Mouse (Mus musculus): ENCODE data around the gene Cog1. TPM values are rescaled to one million over a fixed set of nuclear protein-coding genes. Genes with fewer than 3 reads are reported as not detected.
A peak's percentile ranks its signal among the peaks of the same experiment; 100 is the strongest.
"Not testable (repeated sequence)": the region's sequence is repeated elsewhere in the genome, so short reads cannot be mapped to it uniquely, and the experiment has no call there.

Gene Cog1
- polyA plus RNA-seq, 1 experiment from 2014 or later, result 30.1 TPM

DNA sequence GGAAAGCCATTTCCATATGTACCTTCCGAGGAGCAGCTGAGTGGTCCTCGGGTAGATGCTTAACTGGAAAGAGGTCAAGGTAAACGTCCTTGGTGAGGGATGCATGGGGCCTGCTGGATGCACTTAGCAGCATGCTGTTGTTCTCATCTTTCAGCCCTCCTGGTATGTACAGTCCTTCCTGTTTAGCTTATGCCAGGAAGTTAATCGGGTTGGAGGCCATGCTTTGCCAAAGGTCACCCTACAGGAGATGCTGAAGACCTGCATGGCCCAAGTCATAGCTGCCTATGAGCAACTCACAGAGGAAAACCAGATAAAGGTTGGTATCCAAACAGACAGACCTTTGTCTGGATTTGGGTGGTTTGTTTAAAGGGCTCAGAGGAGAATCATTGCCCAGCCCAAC lies 8.3 kb downstream of the Cog1 start:
- no peaks in the 10 kb centered on the region for H3K27me3 ChIP-seq (ENCODE audit: control insufficient read depth, insufficient read depth, low read length)
- DNase-seq (ENCODE audit: low spot score, missing footprints), result no peak
- H3K4me2 ChIP-seq, result no peak overlapping the region
- ATAC-seq (ENCODE audit: low FRiP score), result no peak
- H3K4me3 ChIP-seq (ENCODE audit: low read depth, low read length), result no peak overlapping the region
- 75% methylated on average over 4 of the region's 4 CpGs for WGBS
- H3K9me3 ChIP-seq (ENCODE audit: control insufficient read depth, low read length), result no peaks in the 10 kb centered on the region
- H3K4me1 ChIP-seq (ENCODE audit: control insufficient read depth, insufficient read depth, low read length), result no peaks in the 10 kb centered on the region
- H3K9ac ChIP-seq (ENCODE audit: low read length), result no peak overlapping the region
- H3K27ac ChIP-seq (ENCODE audit: low read depth, low read length), result no peak overlapping the region
- peaks cover 50% of the 10 kb centered on the region for H3K36me3 ChIP-seq (ENCODE audit: control insufficient read depth, insufficient read depth, low read length)

DNA sequence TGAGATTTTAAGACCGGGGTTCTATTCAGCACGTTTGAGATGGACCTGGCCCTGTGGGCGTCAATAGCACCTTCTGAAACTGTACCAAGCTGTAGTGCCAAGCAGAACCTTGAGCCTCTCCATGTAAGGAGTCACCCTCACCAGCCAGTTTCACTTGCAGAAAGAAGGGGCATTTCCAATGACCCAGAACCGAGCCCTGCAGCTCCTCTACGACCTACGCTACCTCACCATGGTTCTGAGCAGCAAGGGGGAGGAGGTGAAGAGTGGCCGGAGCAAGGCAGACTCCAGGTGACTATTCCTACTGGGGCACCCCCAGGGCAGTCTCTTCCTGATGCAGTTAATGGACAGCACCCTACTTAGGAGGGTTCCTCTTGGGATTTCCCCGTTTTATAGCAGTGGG lies 9.3 kb downstream of the Cog1 start:
- H3K9ac ChIP-seq (ENCODE audit: low read length), result no peak overlapping the region
- H3K36me3 ChIP-seq (ENCODE audit: control insufficient read depth, insufficient read depth, low read length), result peaks cover 49% of the 10 kb centered on the region
- H3K9me3 ChIP-seq (ENCODE audit: control insufficient read depth, low read length), result no peaks in the 10 kb centered on the region
- no peaks in the 10 kb centered on the region for H3K27me3 ChIP-seq (ENCODE audit: control insufficient read depth, insufficient read depth, low read length)
- H3K27ac ChIP-seq (ENCODE audit: low read depth, low read length), result no peak overlapping the region
- no peak overlapping the region for H3K4me2 ChIP-seq
- 86% methylated on average over 8 of the region's 8 CpGs for WGBS
- no peak overlapping the region for H3K4me3 ChIP-seq (ENCODE audit: low read depth, low read length)
- no peaks in the 10 kb centered on the region for H3K4me1 ChIP-seq (ENCODE audit: control insufficient read depth, insufficient read depth, low read length)
- DNase-seq (ENCODE audit: low spot score, missing footprints), result no peak
- ATAC-seq (ENCODE audit: low FRiP score), result no peak

DNA sequence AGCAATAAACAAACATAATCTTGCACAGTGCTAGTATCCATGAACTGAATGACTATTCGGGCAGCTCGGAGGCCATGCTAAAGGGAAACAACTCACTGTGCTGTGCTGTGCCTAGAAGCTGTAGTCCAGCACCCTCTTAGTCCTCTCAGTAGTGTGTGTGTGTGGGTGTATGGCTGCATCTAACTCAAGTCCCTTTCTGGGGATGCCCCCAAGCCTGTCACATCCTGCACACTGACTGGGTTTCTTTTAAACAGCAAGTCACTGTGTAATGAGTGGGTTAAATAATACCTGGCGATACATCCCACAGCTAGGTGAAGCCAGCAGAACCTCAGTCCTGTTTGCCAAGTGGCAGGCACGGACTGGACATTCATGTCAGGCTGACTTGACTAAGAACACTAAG lies 9.8 kb downstream of the Cog1 start:
- 87% methylated on average over 4 of the region's 4 CpGs for WGBS
- no peak for ATAC-seq (ENCODE audit: low FRiP score)

DNA sequence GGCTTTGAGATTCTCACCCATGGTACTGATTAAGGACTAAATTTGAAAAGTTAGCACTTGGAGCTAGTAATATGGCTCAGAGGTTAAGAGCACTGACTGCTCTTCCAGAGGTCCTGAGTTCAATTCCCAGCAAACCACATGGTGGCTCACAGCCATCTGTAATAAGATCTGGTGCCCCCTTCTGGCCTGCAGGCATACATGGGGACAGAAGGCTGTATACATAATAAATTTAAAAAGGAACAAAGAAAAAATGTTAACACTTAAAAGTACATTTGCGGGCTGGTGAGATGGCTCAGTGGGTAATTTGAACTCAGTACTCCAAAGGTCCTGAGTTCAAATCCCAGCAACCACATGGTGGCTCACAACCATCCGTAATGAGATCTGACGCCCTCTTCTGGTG lies 11.2 kb downstream of the Cog1 start:
- DNase-seq (ENCODE audit: low spot score, missing footprints), result not testable (repeated sequence)
- WGBS, result over 99% methylated on average over 3 of the region's 3 CpGs
- peaks cover 43% of the 10 kb centered on the region for H3K36me3 ChIP-seq (ENCODE audit: control insufficient read depth, insufficient read depth, low read length)

More for the DNA sequence above, 9.8 kb downstream of the Cog1 start:
- Histone ChIP-seq H3K9me3 (ENCODE audit: control insufficient read depth, low read length) (no peaks in the 10 kb centered on the region), H3K4me2 (no peak overlapping the region), H3K27me3 (ENCODE audit: control insufficient read depth, insufficient read depth, low read length) (no peaks in the 10 kb centered on the region), H3K9ac (ENCODE audit: low read length) (no peak overlapping the region), H3K4me1 (ENCODE audit: control insufficient read depth, insufficient read depth, low read length) (no peaks in the 10 kb centered on the region), H3K36me3 (ENCODE audit: control insufficient read depth, insufficient read depth, low read length) (peaks cover 48% of the 10 kb centered on the region), H3K4me3 (ENCODE audit: low read depth, low read length) (no peak overlapping the region), H3K27ac (ENCODE audit: low read depth, low read length) (no peak overlapping the region)
- no peak for DNase-seq (ENCODE audit: low spot score, missing footprints)

DNA sequence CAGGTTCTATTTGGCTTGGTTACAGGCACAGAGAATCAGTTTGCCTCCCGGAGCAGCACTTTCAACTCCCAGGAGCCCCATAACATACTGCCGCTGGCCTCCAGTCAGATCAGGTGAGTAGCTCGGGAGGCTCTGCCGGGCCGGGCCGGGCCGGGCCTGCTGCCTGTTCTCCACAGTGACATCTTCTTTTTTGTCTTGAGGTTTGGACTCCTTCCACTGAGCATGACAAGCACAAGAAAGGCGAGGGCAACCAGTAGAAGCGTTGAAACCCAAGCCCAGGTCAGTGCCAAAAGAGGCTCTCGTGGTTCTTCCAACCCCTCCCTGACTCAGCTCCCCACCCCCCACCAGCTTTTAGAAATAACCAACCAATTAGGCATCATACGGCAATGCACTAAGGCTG lies 12.0 kb downstream of the Cog1 start:
- Histone ChIP-seq H3K4me1 (ENCODE audit: control insufficient read depth, insufficient read depth, low read length) (no peaks in the 10 kb centered on the region), H3K4me2 (no peak overlapping the region), H3K36me3 (ENCODE audit: control insufficient read depth, insufficient read depth, low read length) (peaks cover 36% of the 10 kb centered on the region), H3K9ac (ENCODE audit: low read length) (no peak overlapping the region), H3K9me3 (ENCODE audit: control insufficient read depth, low read length) (no peaks in the 10 kb centered on the region), H3K27me3 (ENCODE audit: control insufficient read depth, insufficient read depth, low read length) (no peaks in the 10 kb centered on the region), H3K4me3 (ENCODE audit: low read depth, low read length) (no peak overlapping the region), H3K27ac (ENCODE audit: low read depth, low read length) (no peak overlapping the region)
- 97% methylated on average over 11 of the region's 11 CpGs for WGBS
- DNase-seq (ENCODE audit: low spot score, missing footprints) (no peak), ATAC-seq (ENCODE audit: low FRiP score) (no peak)

More for the DNA sequence above, 11.2 kb downstream of the Cog1 start:
- not testable (repeated sequence) for H3K4me2 ChIP-seq; H3K27ac ChIP-seq (ENCODE audit: low read depth, low read length); H3K4me1 ChIP-seq (ENCODE audit: control insufficient read depth, insufficient read depth, low read length); H3K27me3 ChIP-seq (ENCODE audit: control insufficient read depth, insufficient read depth, low read length); ATAC-seq (ENCODE audit: low FRiP score); H3K4me3 ChIP-seq (ENCODE audit: low read depth, low read length); H3K9me3 ChIP-seq (ENCODE audit: control insufficient read depth, low read length); H3K9ac ChIP-seq (ENCODE audit: low read length)

DNA sequence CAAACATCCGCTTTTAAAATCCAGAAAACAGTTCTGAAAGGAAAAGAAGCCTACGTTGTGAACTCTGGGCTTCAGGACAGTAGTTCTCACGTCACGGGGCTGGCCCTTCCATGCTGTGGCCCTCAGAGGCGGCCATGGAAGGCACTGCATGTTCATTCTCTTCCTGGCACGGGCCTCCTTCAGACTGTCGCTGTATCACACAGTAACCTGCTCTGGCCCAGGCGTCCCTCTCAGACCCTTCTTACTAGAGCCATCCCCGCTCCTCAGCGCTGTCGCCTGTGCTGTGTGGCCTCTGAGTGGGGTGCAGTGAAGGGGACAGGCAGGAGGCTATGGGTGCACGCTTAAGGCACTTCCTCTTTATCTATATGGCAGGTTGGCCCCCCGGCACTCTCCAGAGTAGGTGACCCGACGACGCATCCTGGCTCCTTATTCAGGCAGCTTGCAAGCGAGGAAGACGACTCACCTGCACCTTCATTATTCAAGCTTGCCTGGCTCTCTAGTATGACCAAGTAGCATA lies 12.9 kb downstream of the Cog1 start:
- ATAC-seq (ENCODE audit: low FRiP score), result no peak
- H3K36me3 ChIP-seq (ENCODE audit: control insufficient read depth, insufficient read depth, low read length), result peaks cover 30% of the 10 kb centered on the region
- no peak overlapping the region for H3K9ac ChIP-seq (ENCODE audit: low read length)
- H3K27me3 ChIP-seq (ENCODE audit: control insufficient read depth, insufficient read depth, low read length), result no peaks in the 10 kb centered on the region
- no peak overlapping the region for H3K4me3 ChIP-seq (ENCODE audit: low read depth, low read length)
- no peak overlapping the region for H3K4me2 ChIP-seq
- no peaks in the 10 kb centered on the region for H3K9me3 ChIP-seq (ENCODE audit: control insufficient read depth, low read length)
- no peak overlapping the region for H3K27ac ChIP-seq (ENCODE audit: low read depth, low read length)
- H3K4me1 ChIP-seq (ENCODE audit: control insufficient read depth, insufficient read depth, low read length), result no peaks in the 10 kb centered on the region
- DNase-seq (ENCODE audit: low spot score, missing footprints), result no peak
- 94% methylated on average over 18 of the region's 18 CpGs for WGBS

DNA sequence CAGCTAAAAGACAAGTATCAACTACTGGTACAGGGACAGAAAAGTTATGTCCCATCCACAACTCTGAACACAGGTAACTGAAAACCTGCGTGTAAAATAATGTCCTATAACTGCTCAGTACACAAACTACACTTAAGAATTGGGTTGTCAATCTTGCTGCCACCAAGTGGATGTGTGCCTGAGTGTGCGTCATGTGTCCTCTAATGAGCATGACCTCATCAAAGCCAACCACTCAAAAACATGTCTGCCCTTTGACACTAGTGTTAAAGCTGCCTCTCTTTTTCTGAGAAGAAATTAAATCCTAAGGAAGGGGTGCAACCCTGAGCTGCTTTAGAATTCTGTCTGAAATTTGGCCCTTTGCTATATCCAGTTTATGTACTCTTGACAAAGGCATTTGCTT lies 15.3 kb downstream of the Cog1 start:
- H3K4me1 ChIP-seq (ENCODE audit: control insufficient read depth, insufficient read depth, low read length), result 0 out of 2 replicates have a peak, but pooled peaks cover 2% of the 10 kb centered on the region
- no peak overlapping the region for H3K27ac ChIP-seq (ENCODE audit: low read depth, low read length)
- no peak overlapping the region for H3K4me2 ChIP-seq
- no peak overlapping the region for H3K9ac ChIP-seq (ENCODE audit: low read length)
- H3K27me3 ChIP-seq (ENCODE audit: control insufficient read depth, insufficient read depth, low read length), result no peaks in the 10 kb centered on the region
- DNase-seq (ENCODE audit: low spot score, missing footprints) (peak; percentile 82), ATAC-seq (ENCODE audit: low FRiP score) (no peak)
- H3K36me3 ChIP-seq (ENCODE audit: control insufficient read depth, insufficient read depth, low read length), result peaks cover 16% of the 10 kb centered on the region
- no peak overlapping the region for H3K4me3 ChIP-seq (ENCODE audit: low read depth, low read length)
- 72% methylated on average over 2 of the region's 2 CpGs for WGBS
- H3K9me3 ChIP-seq (ENCODE audit: control insufficient read depth, low read length), result no peaks in the 10 kb centered on the region

DNA sequence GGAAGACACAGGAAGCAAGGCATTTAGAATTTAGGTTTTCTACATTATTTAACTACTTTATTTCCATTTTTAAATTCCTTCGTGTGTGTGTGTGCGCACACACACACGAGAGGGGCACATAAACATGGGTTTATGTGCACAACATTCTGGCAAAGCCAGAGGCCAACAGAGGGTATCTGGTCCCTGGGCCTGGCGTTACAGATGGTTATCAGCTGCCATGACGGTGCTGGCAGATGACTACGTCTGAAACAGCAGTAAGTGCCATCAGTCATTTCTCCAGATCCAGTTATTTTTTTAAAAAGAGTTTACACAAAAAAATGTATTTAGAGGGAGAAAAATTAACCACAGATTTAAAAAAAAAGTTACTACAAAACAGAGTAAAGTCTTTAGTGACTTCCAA lies 17.2 kb downstream of the Cog1 start:
- DNase-seq (ENCODE audit: low spot score, missing footprints), result no peak
- no peak for ATAC-seq (ENCODE audit: low FRiP score)

DNA sequence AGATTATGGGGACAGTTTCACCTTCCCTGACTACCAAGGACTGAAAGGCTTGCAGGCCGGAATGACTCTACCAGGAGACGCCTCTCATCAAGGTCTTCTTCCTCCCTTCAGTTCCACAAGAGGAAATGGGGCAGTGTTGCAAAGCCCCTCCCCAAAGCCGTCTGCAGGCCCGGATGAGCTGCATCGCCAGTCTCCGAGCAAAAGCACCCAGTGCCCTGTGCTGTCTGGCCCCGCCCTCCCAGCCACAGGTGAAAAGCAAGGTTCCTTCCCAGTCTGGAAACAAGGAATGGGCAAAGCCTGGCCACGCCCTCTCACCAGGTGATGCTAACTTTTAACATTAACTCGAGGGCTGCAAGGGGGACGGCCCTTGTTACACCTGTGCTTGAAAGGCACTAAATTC lies 17.7 kb downstream of the Cog1 start:
- H3K9ac ChIP-seq (ENCODE audit: low read length), result no peak overlapping the region
- 70% methylated on average over 10 of the region's 10 CpGs for WGBS
- H3K4me3 ChIP-seq (ENCODE audit: low read depth, low read length), result no peak overlapping the region
- ATAC-seq (ENCODE audit: low FRiP score), result no peak
- H3K9me3 ChIP-seq (ENCODE audit: control insufficient read depth, low read length), result no peaks in the 10 kb centered on the region
- H3K4me1 ChIP-seq (ENCODE audit: control insufficient read depth, insufficient read depth, low read length), result 0 out of 2 replicates have a peak, but pooled peaks cover 2% of the 10 kb centered on the region
- DNase-seq (ENCODE audit: low spot score, missing footprints), result no peak
- H3K27me3 ChIP-seq (ENCODE audit: control insufficient read depth, insufficient read depth, low read length), result no peaks in the 10 kb centered on the region
- H3K27ac ChIP-seq (ENCODE audit: low read depth, low read length), result no peak overlapping the region
- peaks cover 7% of the 10 kb centered on the region; the same call in 1 of the 2 replicates for H3K36me3 ChIP-seq (ENCODE audit: control insufficient read depth, insufficient read depth, low read length)
- H3K4me2 ChIP-seq, result no peak overlapping the region

More for the DNA sequence above, 17.2 kb downstream of the Cog1 start:
- H3K4me1 ChIP-seq (ENCODE audit: control insufficient read depth, insufficient read depth, low read length), result 0 out of 2 replicates have a peak, but pooled peaks cover 2% of the 10 kb centered on the region
- WGBS, result 92% methylated on average over 6 of the region's 6 CpGs
- H3K4me3 ChIP-seq (ENCODE audit: low read depth, low read length), result no peak overlapping the region
- H3K36me3 ChIP-seq (ENCODE audit: control insufficient read depth, insufficient read depth, low read length), result peaks cover 10% of the 10 kb centered on the region; the same call in 1 of the 2 replicates
- no peaks in the 10 kb centered on the region for H3K27me3 ChIP-seq (ENCODE audit: control insufficient read depth, insufficient read depth, low read length)
- no peak overlapping the region for H3K4me2 ChIP-seq
- no peak overlapping the region for H3K27ac ChIP-seq (ENCODE audit: low read depth, low read length)
- H3K9ac ChIP-seq (ENCODE audit: low read length), result no peak overlapping the region
- H3K9me3 ChIP-seq (ENCODE audit: control insufficient read depth, low read length), result no peaks in the 10 kb centered on the region

Measured in midbrain, embryonic 11.5 days (tissue).